Mouse (Mus musculus): ENCODE data around the gene 1700069L16Rik.

1700069L16Rik gene

GRCm38 (mm10) chr5:113724446-113724845 lies at the start of gene 1700069L16Rik:
TSS of gene 1700069L16Rik (minus strand) at chr5:113724772.
- peak; percentile 66 for DNase-seq (ENCODE audit: low spot score)

DNA sequence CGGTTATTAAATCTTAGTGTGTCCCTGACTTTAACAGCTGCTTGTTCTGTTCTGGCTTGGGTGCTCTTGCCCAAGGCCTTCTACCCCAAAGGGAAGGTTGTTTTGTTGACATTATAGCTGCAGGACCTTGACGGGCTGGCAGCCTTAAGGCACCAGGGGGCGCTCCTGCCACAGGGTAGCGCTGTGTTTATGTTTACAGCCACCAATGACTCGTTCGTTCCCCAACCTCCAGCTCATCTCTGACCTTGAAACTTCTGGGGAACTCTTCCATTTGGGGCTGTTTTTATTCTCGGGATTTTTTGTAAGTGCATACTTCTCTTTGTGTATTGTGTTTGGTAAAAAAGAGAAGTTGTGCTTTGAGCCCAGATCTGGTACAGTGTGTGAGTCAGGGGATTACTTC lies 49.1 kb upstream of the 1700069L16Rik start:
- DNase-seq (ENCODE audit: low spot score): peak; percentile 88

GRCm38 (mm10) chr5:113772905-113773519 lies 48.4 kb upstream of the 1700069L16Rik start:
- no peak for DNase-seq (ENCODE audit: low spot score)

GRCm38 (mm10) chr5:113772450-113772895 lies 47.9 kb upstream of the 1700069L16Rik start, which contains the start of the genes Sart3 and Iscu:
TSS of gene Sart3 (minus strand) at chr5:113772510.
TSS of gene Iscu (plus strand) at chr5:113772748.
- DNase-seq (ENCODE audit: low spot score): peak; percentile 95

- peak; percentile 86 for DNase-seq (ENCODE audit: low spot score)
Measured at GRCm38 (mm10) chr5:113771213-113772162, 46.9 kb upstream of the 1700069L16Rik start.

- DNase-seq (ENCODE audit: low spot score): no peak
Measured at GRCm38 (mm10) chr5:113768806-113769205, 44.2 kb upstream of the 1700069L16Rik start.

DNA sequence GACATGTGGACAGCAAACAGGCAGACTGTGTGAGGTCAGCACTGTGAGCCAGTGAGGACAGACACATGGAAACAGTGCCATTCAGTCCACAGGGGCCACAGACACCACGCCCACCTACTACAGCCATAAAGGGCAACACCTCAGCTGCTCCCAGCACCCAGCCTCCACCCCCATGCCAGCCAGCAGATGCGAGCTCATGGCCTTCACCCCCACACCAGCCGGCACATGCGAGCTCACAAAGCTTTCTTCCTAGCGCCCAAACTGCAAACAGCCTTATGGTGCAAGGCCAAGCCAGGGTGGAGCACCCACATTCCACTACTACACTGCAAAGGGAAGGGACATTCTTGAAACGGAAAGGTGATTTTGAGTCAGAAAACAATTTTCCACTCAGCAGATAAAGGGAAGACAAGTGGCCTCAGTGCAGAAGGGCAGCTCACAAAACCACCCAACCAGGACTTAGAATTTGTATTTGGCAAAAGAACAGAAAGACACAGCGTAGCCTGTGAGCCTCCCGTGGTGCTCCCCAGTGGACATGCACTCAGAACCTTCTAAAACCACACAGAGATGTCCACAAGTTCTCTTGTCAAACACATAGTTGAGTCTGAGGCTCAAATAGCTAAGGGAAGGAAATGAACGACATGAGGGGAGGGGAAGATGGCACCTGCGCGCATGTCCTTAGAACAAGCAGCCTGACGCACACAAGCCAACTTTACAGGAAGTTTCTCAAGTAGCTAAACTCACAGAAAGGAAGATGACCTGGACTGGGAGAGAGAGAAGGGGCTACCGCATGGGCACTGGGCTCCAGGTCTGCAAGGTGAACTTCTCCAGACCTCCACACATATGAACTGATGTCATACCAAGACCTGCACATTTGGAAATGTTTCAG lies 41.3 kb upstream of the 1700069L16Rik start:
- DNase-seq (ENCODE audit: low spot score): no peak

GRCm38 (mm10) chr5:113764426-113764825 lies 39.9 kb upstream of the 1700069L16Rik start:
- no peak for DNase-seq (ENCODE audit: low spot score)

DNA sequence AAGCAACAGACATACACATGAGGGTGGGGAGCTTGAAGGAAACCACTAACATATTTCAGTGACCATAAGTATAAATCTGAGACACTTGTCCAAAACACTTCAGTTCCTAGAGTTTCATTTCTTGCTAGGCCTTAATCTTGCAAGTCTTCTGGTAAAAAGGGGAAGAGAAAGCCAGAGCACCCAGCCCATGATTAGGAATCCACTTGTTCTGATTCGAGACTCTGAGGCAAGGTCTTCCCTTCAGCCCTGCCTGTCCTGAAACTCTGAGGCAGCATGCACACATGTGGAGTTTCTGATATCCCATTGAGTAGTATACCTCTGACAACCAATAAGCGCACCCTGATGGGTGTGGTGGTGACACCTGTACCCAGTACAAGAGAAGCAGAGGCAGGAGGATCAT lies 37.0 kb upstream of the 1700069L16Rik start:
- no peak for DNase-seq (ENCODE audit: low spot score)

DNA sequence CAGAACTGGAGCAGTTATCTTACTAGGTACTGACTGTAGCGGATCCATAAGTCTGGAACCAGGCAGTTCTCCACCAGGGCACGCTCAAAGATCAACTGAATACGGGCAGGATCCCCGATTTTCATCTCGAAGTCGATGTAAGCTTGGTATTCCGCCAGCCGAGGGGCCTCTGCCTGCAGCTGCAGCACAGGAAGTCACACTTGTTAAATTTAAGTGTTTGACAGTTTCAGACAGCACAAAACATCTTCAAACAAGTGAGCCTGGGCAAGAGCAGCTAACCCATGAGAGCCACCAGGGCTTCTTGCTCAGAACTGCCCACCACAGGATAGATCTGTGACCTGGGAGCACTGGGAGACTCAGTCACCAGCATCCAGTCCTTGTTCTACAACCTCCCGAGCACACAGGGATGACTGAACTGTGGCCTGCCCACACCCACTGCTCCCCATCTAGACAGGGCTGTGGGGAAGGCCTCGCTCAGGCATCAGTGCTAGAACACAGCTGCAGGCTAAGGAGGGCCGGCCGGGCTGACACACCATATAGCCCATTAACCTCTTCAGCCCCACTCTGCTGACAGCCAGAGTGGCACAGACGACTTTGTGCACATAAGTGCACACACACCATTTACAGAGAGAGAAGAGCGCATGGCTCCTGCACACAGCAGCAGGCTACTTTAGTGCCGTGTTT lies 30.9 kb upstream of the 1700069L16Rik start:
- DNase-seq (ENCODE audit: low spot score): no peak

DNA sequence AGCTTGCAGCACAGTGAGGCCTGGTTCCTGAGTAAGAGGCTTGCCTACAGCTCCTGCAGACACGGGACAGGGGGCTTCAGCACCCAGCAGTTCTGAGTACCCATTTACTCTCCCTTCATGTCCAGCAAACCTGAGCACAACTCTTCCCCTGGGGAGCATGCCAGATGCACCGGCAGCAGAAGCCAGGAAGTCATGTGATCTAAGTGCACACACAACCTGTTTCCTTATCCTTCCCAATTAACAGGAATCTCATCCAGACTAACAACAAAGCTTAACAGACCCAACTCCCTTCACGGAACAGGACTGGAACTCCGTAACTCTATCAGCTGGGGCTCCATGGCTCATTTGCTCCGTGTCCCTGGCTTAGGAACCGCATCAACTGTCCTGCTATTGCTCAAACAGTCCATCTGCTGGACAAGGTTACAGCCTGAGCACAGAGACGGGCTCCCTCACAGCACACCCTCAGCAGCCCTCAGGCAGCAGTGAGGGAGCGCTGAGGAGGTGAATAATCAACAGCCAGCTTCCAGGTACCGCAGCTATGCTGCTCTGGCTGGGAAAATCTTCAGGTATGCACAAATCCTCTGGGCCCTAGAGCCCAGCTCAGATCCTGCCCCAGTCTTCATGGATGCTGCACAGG lies 27.1 kb upstream of the 1700069L16Rik start:
- no peak for DNase-seq (ENCODE audit: low spot score)

GRCm38 (mm10) chr5:113748556-113749331 lies 24.2 kb upstream of the 1700069L16Rik start:
- DNase-seq (ENCODE audit: low spot score): no peak

- DNase-seq (ENCODE audit: low spot score): no peak
Measured at GRCm38 (mm10) chr5:113747629-113748028, 23.1 kb upstream of the 1700069L16Rik start.

DNA sequence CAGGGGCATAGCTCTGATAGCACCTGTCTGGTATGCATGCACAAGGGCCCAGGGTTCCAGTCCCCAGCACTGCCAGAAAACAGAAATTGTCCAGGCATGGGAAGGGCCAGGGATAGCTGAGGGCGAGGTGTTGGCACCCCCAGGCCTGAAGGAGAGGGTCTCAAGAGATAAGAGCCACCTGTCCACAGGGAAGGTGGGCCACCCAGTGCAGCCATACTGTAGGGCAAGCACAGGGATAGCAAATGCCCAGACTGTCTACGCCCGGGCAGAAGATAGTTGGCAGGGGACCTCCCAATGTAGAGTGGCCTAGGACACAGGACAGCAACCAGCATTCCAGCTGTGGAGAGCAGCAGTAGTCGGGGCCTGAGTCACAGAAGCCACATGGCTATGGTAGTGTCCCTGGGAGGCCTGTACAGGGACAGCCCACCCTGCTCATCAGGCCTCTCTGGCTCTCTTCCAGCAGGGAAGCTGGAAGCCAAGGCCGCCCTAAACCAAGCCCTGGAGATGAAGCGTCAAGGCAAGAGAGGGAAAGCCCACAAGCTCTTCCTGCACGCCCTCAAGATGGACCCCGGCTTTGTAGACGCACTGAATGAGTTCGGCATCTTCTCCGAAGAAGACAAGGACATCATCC lies 13.2 kb upstream of the 1700069L16Rik start:
- DNase-seq (ENCODE audit: low spot score): no peak

GRCm38 (mm10) chr5:113736522-113737164 lies 12.1 kb upstream of the 1700069L16Rik start:
- DNase-seq (ENCODE audit: low spot score): no peak

GRCm38 (mm10) chr5:113736113-113736502 lies 11.5 kb upstream of the 1700069L16Rik start:
- no peak for DNase-seq (ENCODE audit: low spot score)

DNA sequence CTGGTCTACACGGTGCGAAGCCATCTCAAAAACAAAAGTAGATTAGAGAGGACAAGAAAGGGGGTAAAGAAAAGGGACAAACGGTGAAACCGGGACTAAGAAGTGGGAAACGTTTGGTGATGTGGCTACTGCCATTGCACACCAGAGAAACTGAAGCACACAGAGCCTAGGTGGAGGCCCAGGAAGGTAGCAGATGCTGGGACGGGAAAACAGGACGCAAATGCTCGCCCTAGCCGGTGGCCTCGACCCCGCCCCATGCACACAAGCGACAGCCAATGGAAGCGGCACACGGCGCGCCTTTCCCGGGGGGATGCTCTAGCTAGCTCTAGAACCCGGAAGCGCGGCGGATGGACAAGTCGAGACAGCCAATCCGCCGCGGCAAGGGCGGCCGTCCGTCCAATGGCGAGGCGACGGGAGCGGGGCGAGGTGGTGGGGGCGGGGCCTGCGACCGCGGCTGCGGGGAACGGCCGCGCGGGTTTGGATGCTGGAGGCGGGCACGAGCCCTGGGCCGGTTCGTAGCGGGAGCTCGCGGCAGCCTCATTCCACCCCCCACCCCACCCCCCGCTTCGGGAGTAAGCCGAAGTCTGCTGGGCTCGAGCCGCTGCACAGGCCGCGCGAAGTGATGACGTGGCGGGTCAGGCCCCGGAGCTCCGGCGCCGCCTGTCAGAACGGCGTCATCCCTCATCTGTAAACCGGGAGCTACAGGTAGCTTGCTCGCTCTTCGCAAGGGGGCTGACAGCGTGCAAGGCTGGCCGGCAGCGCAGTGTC lies 11.0 kb upstream of the 1700069L16Rik start, which contains the start of gene Ficd:
TSS of gene Ficd (plus strand) at position 459 of the 768 bp plus-strand sequence.
- DNase-seq (ENCODE audit: low spot score): peak; percentile 91

- DNase-seq (ENCODE audit: low spot score): no peak
Measured at GRCm38 (mm10) chr5:113735023-113735344, 10.4 kb upstream of the 1700069L16Rik start.

All from T-cell, adult 2 months (primary cell).